Mouse (Mus musculus): Measurements from ENCODE around the gene Smg6. TPM values are rescaled to one million over a fixed set of nuclear protein-coding genes. Genes with fewer than 3 reads are reported as not detected.
A peak's percentile ranks its signal among the peaks of the same experiment; 100 is the strongest.

The Smg6 gene
- total RNA-seq, 2 experiments from 2014 or later: 15.2 to 18.5 TPM

GRCm38 (mm10) chr11:74927236-74927725 is 1.7 kb downstream of the Smg6 start:
- DNase-seq: no peak

- DNase-seq: no peak
Observed at GRCm38 (mm10) chr11:74929111-74929510, 3.5 kb downstream of the Smg6 start.

- no peak for DNase-seq
Observed at GRCm38 (mm10) chr11:74930391-74930790, 4.8 kb downstream of the Smg6 start.

- DNase-seq: no peak
Observed at GRCm38 (mm10) chr11:74946348-74946747, 20.7 kb downstream of the Smg6 start.

GRCm38 (mm10) chr11:74954901-74955300 is 29.3 kb downstream of the Smg6 start:
- no peak for DNase-seq

- no peak for DNase-seq
Observed at GRCm38 (mm10) chr11:74956006-74956405, 30.4 kb downstream of the Smg6 start.

- DNase-seq: no peak
Observed at GRCm38 (mm10) chr11:74957600-74957999, 32.0 kb downstream of the Smg6 start.

GRCm38 (mm10) chr11:74959501-74959900 is 33.9 kb downstream of the Smg6 start:
- DNase-seq: no peak

- DNase-seq: no peak
Observed at GRCm38 (mm10) chr11:74960031-74960551, 34.5 kb downstream of the Smg6 start.

GRCm38 (mm10) chr11:74961953-74962352 is 36.3 kb downstream of the Smg6 start:
- DNase-seq: no peak

- DNase-seq: no peak
Observed at GRCm38 (mm10) chr11:74962846-74963407, 37.3 kb downstream of the Smg6 start.

- DNase-seq: no peak
Observed at GRCm38 (mm10) chr11:74965516-74965915, 39.9 kb downstream of the Smg6 start.

GRCm38 (mm10) chr11:74973290-74974157 is 47.9 kb downstream of the Smg6 start:
- DNase-seq: no peak

- no peak for DNase-seq
Observed at GRCm38 (mm10) chr11:74974615-74975014, 49.0 kb downstream of the Smg6 start.

- DNase-seq: no peak
Observed at GRCm38 (mm10) chr11:74976835-74977687, 51.4 kb downstream of the Smg6 start.

- peak; percentile 87 for DNase-seq
Observed at GRCm38 (mm10) chr11:74981464-74981863, 55.8 kb downstream of the Smg6 start.

- no peak for DNase-seq
Observed at GRCm38 (mm10) chr11:74982241-74982640, 56.6 kb downstream of the Smg6 start.

- DNase-seq: no peak
Observed at GRCm38 (mm10) chr11:74988162-74988561, 62.5 kb downstream of the Smg6 start.

GRCm38 (mm10) chr11:74989047-74989446 is 63.4 kb downstream of the Smg6 start:
- DNase-seq: peak; percentile 37

- no peak for DNase-seq
Observed at GRCm38 (mm10) chr11:74990501-74990900, 64.9 kb downstream of the Smg6 start.

- DNase-seq: no peak
Observed at GRCm38 (mm10) chr11:74991290-74991689, 65.7 kb downstream of the Smg6 start.

GRCm38 (mm10) chr11:74992427-74992987 is 66.9 kb downstream of the Smg6 start:
- no peak for DNase-seq
